Mouse (Mus musculus) stomach, embryonic 16.5 days (tissue): ENCODE results near the gene Casp4. TPM values are rescaled to one million over a fixed set of nuclear protein-coding genes. Genes with fewer than 3 reads are reported as not detected.

Source experiments
- ATAC-seq: fragments of 200-750 bp; cut with Nextera tagmentation; 2 replicates; pipeline ENCODE4 v1.8.0; 2017; ENCODE audit warnings: moderate number of reproducible peaks, moderate TSS enrichment; ENCODE audit not compliant: insufficient read depth, low FRiP score
- H3K27ac ChIP-seq: fragments of 300-500 bp; sonication (generic); 2 replicates; pipeline ENCODE4 v1.5.1; 2014; ENCODE audit warnings: low read length
- H3K27me3 ChIP-seq: fragments of 300-500 bp; sonication (generic); 2 replicates; pipeline ENCODE4 v1.6.1; 2014; ENCODE audit warnings: low read length, control low read depth, mixed read lengths; ENCODE audit not compliant: control insufficient read depth, insufficient read depth
- H3K36me3 ChIP-seq: fragments of 300-500 bp; sonication (generic); 2 replicates; pipeline ENCODE4 v1.6.1; 2014; ENCODE audit warnings: low read length; ENCODE audit not compliant: control insufficient read depth, insufficient read depth
- H3K4me1 ChIP-seq: fragments of 300-500 bp; sonication (generic); 2 replicates; pipeline ENCODE4 v1.6.1; 2014; ENCODE audit warnings: low read length, control low read depth, mixed read lengths; ENCODE audit not compliant: control insufficient read depth, insufficient read depth
- H3K4me2 ChIP-seq: fragments of 300-500 bp; sonication (generic); 2 replicates; pipeline ENCODE4 v1.6.1; 2014; ENCODE audit warnings: low read depth, low read length, mixed read lengths
- H3K4me3 ChIP-seq: fragments of 300-500 bp; sonication (generic); replicated peaks from 2 replicates; pipeline ENCODE4 v1.5.1; 2014; ENCODE audit warnings: mild to moderate bottlenecking, low read length
- H3K9ac ChIP-seq: fragments of 300-500 bp; sonication (generic); 2 replicates; pipeline ENCODE4 v1.6.1; 2014; ENCODE audit warnings: low read length
- H3K9me3 ChIP-seq: fragments of 300-500 bp; sonication (generic); replicated peaks from 2 replicates; pipeline ENCODE4 v1.6.1; 2016; ENCODE audit warnings: low read length, control low read depth; ENCODE audit not compliant: control insufficient read depth
- WGBS: fragments of 180-500 bp; shearing (Covaris S2); extraction: QIAGEN DNeasy Blood & Tissue Kit; methylation state at CpG from one replicate; pipeline ENCODE4 v1.1.7; 2014; 5-methylcytosine and 5-hydroxymethylcytosine counted together
- polyA plus RNA-seq: library from polyadenylated mRNA; unstranded; fragments of >200 nt; fragmentation: Nextera tagmentation; extraction: Ambion mirVana; gene quantifications from 2 replicates; pipeline ENCODE4 v1.2.1, GENCODE M21; 2015

Casp4 gene
- polyA plus RNA-seq, 1 experiment from 2014 or later: 2.1 TPM

GRCm38 (mm10) chr9:5345291-5345898, 36.8 kb downstream of the Casp4 start, which contains the start of gene Casp12:
TSS of gene Casp12 (plus strand) at chr9:5345430.
- 29% methylated on average over 4 of the region's 4 CpGs for WGBS
- no peaks in the 10 kb centered on the region for H3K4me1 ChIP-seq
- peak within 1 kb of the TSS; percentile 44 for H3K4me2 ChIP-seq
- H3K27me3 ChIP-seq: no peaks in the 10 kb centered on the region
- peak within 1 kb of the TSS; percentile 40 for H3K4me3 ChIP-seq
- peak within 1 kb of the TSS; percentile 88 for H3K27ac ChIP-seq
- no peaks in the 10 kb centered on the region for H3K36me3 ChIP-seq
- H3K9me3 ChIP-seq: no peaks in the 10 kb centered on the region
- ATAC-seq: peak; percentile 64; the same call in 1 of the 2 replicates
- H3K9ac ChIP-seq: no peak within 1 kb of the TSS; the same call in 1 of the 2 replicates

- ATAC-seq: no peak
- H3K4me2 ChIP-seq: no peak overlapping the region
- WGBS: 83% methylated on average over 4 of the region's 4 CpGs
Measured at GRCm38 (mm10) chr9:5347381-5347780, 38.8 kb downstream of the Casp4 start.

GRCm38 (mm10) chr9:5353673-5354072, 45.0 kb downstream of the Casp4 start:
- no peaks in the 10 kb centered on the region for H3K36me3 ChIP-seq
- no peak overlapping the region for H3K4me2 ChIP-seq
- WGBS: 70% methylated on average over 2 of the region's 2 CpGs
- H3K9me3 ChIP-seq: no peaks in the 10 kb centered on the region
- ATAC-seq: no peak
- no peak overlapping the region for H3K4me3 ChIP-seq
- no peak overlapping the region for H3K9ac ChIP-seq
- H3K4me1 ChIP-seq: no peaks in the 10 kb centered on the region
- no peak overlapping the region for H3K27ac ChIP-seq
- H3K27me3 ChIP-seq: no peaks in the 10 kb centered on the region

More at GRCm38 (mm10) chr9:5347381-5347780, 38.8 kb downstream of the Casp4 start:
- H3K9me3 ChIP-seq: no peaks in the 10 kb centered on the region
- no peak overlapping the region for H3K9ac ChIP-seq
- H3K4me1 ChIP-seq: no peaks in the 10 kb centered on the region
- H3K27me3 ChIP-seq: no peaks in the 10 kb centered on the region
- no peaks in the 10 kb centered on the region for H3K36me3 ChIP-seq
- no peak overlapping the region for H3K27ac ChIP-seq
- H3K4me3 ChIP-seq: no peak overlapping the region

GRCm38 (mm10) chr9:5356801-5357200, 48.2 kb downstream of the Casp4 start:
- no peak overlapping the region for H3K4me3 ChIP-seq
- no peaks in the 10 kb centered on the region for H3K27me3 ChIP-seq
- H3K9ac ChIP-seq: no peak overlapping the region
- ATAC-seq: no peak
- no peak overlapping the region for H3K4me2 ChIP-seq
- no peaks in the 10 kb centered on the region for H3K36me3 ChIP-seq
- H3K27ac ChIP-seq: no peak overlapping the region
- no peaks in the 10 kb centered on the region for H3K4me1 ChIP-seq
- no peaks in the 10 kb centered on the region for H3K9me3 ChIP-seq

Other genes with a start within 250 kb of the Casp4 start
- gene Casp1, start 10.3 kb upstream of the Casp4 start, polyA plus RNA-seq: 1.9 and 2.5 TPM in 2 replicates
- gene Casp12, start 36.6 kb downstream of the Casp4 start, polyA plus RNA-seq: 8.1 and 8.3 TPM in 2 replicates